Mouse (Mus musculus) liver, adult 2 months (tissue): Measurements from ENCODE around the gene Epgn. TPM values are rescaled to one million over a fixed set of nuclear protein-coding genes. Genes with fewer than 3 reads are reported as not detected.

Experiments used
- DNase-seq: peaks from one replicate; pipeline ENCODE4 v3.0.0-alpha.2; 2011; ENCODE audit warnings: low read depth, low spot score; ENCODE audit errors: extremely low read depth
- H3K27ac ChIP-seq: fragments of 200-500 bp; replicated peaks from 2 replicates; pipeline ENCODE4 v1.5.1; 2012; ENCODE audit warnings: low read depth, mild to moderate bottlenecking, control low read depth, inconsistent platforms, low read length; ENCODE audit not compliant: insufficient read depth
- H3K27me3 ChIP-seq: fragments of 200-500 bp; 2 replicates; pipeline ENCODE4 v1.6.1; 2012; ENCODE audit warnings: mild to moderate bottlenecking, moderate library complexity, low read length, inconsistent platforms; ENCODE audit not compliant: control insufficient read depth, insufficient read depth
- H3K36me3 ChIP-seq: fragments of 200-500 bp; 2 replicates; pipeline ENCODE4 v1.6.1; 2012; ENCODE audit warnings: low read length, inconsistent platforms; ENCODE audit not compliant: control insufficient read depth, insufficient read depth
- H3K4me1 ChIP-seq: fragments of 200-500 bp; 2 replicates; pipeline ENCODE4 v1.6.1; 2011; ENCODE audit warnings: low read length; ENCODE audit not compliant: control insufficient read depth, insufficient read depth
- H3K4me3 ChIP-seq: fragments of 200-500 bp; 2 replicates; pipeline ENCODE4 v1.5.1; 2011; ENCODE audit warnings: low read depth, mild to moderate bottlenecking, control low read depth, low read length, moderate library complexity; ENCODE audit not compliant: insufficient read depth
- H3K79me2 ChIP-seq: fragments of 200-500 bp; 2 replicates; pipeline ENCODE4 v1.6.1; 2012; ENCODE audit warnings: inconsistent platforms, mild to moderate bottlenecking, low read length, moderate library complexity; ENCODE audit not compliant: control insufficient read depth, insufficient read depth
- H3K9ac ChIP-seq: fragments of 200-500 bp; 2 replicates; pipeline ENCODE4 v1.6.1; 2012; ENCODE audit warnings: low read depth, mild to moderate bottlenecking, control low read depth, inconsistent platforms, low read length
- CTCF ChIP-seq: fragments of 200-500 bp; IDR thresholded peaks from 2 replicates; pipeline ENCODE4 v1.5.1; 2011; ENCODE audit warnings: low read depth, low read length, control low read depth
- POLR2A ChIP-seq: fragments of 200-500 bp; IDR thresholded peaks from 2 replicates; pipeline ENCODE4 v1.6.1; 2011; ENCODE audit warnings: low read length, control low read depth; ENCODE audit not compliant: insufficient read depth; ENCODE audit errors: extremely low read depth
- WGBS: fragments of 180-500 bp; shearing (Covaris S2); methylation state at CpG from one replicate; pipeline ENCODE4 v1.1.7; 2018; 5-methylcytosine and 5-hydroxymethylcytosine counted together
- polyA plus RNA-seq: library from polyadenylated mRNA; depleted of rRNA; stranded (reverse); fragments of >200 nt; gene quantifications from 2 replicates; pipeline ENCODE4 v1.2.3, GENCODE M21; 2012; rRNA removed
- total RNA-seq: library from RNA; depleted of rRNA; stranded (reverse); fragments of >200 nt; gene quantifications from 2 replicates; pipeline ENCODE4 v1.2.3, GENCODE M21; 2014; rRNA removed

Gene Epgn
- total and polyA plus RNA-seq, 2 experiments = not detected

GRCm38 (mm10) chr5:91073626-91074025 is 46.4 kb downstream of the Epgn start:
- WGBS = 70% methylated on average over 8 of the region's 8 CpGs
- H3K4me3 ChIP-seq = no peak overlapping the region
- H3K27me3 ChIP-seq = 0 out of 2 replicates have a peak, but pooled peaks cover 4% of the 10 kb centered on the region
- H3K27ac ChIP-seq = no peak overlapping the region
- no peak for DNase-seq
- no peaks in the 10 kb centered on the region for H3K36me3 ChIP-seq
- H3K79me2 ChIP-seq = no peaks in the 10 kb centered on the region
- H3K9ac ChIP-seq = no peak overlapping the region
- TF ChIP-seq CTCF (no peak), POLR2A (no peak)
- no peaks in the 10 kb centered on the region for H3K4me1 ChIP-seq

GRCm38 (mm10) chr5:91074026-91074425 is 46.8 kb downstream of the Epgn start:
- H3K4me1 ChIP-seq = no peaks in the 10 kb centered on the region
- no peak overlapping the region for H3K9ac ChIP-seq
- 0 out of 2 replicates have a peak, but pooled peaks cover 4% of the 10 kb centered on the region for H3K27me3 ChIP-seq
- no peaks in the 10 kb centered on the region for H3K36me3 ChIP-seq
- WGBS = 39% methylated on average over 8 of the region's 8 CpGs
- peak; percentile 22 for DNase-seq
- TF ChIP-seq POLR2A = no peak
- no peak for TF ChIP-seq CTCF
- H3K79me2 ChIP-seq = no peaks in the 10 kb centered on the region
- peak overlapping the region; percentile 20; the same call in 1 of the 2 replicates for H3K4me3 ChIP-seq
- peak overlapping the region; percentile 25; the same call in 1 of the 2 replicates for H3K27ac ChIP-seq

- H3K9ac ChIP-seq = no peak within 1 kb of the TSS
- H3K4me1 ChIP-seq = no peaks in the 10 kb centered on the region
- H3K4me3 ChIP-seq = peak within 1 kb of the TSS; percentile 20
- 3% methylated on average over 25 of the region's 25 CpGs for WGBS
- H3K36me3 ChIP-seq = no peaks in the 10 kb centered on the region
- 0 out of 2 replicates have a peak, but pooled peaks cover 4% of the 10 kb centered on the region for H3K27me3 ChIP-seq
- no peaks in the 10 kb centered on the region for H3K79me2 ChIP-seq
- H3K27ac ChIP-seq = peak within 1 kb of the TSS; percentile 25; the same call in 1 of the 2 replicates
- TF ChIP-seq POLR2A (no peak), CTCF (no peak)
- DNase-seq = no peak
Measured at GRCm38 (mm10) chr5:91074450-91074950, 47.2 kb downstream of the Epgn start, which contains the start of gene Ereg. TSS of gene Ereg (plus strand) at chr5:91074622.

- no peaks in the 10 kb centered on the region for H3K4me1 ChIP-seq
- WGBS = 40% methylated on average over 1 of the region's 1 CpGs
- no peaks in the 10 kb centered on the region for H3K36me3 ChIP-seq
- no peak overlapping the region for H3K9ac ChIP-seq
- H3K4me3 ChIP-seq = no peak overlapping the region
- no peak for DNase-seq
- no peak overlapping the region for H3K27ac ChIP-seq
- TF ChIP-seq POLR2A (no peak), CTCF (no peak)
- H3K27me3 ChIP-seq = 0 out of 2 replicates have a peak, but pooled peaks cover 4% of the 10 kb centered on the region
- no peaks in the 10 kb centered on the region for H3K79me2 ChIP-seq
Measured at GRCm38 (mm10) chr5:91075021-91075420, 47.8 kb downstream of the Epgn start.

GRCm38 (mm10) chr5:91083016-91083415 is 55.8 kb downstream of the Epgn start:
- WGBS = 75% methylated on average over 5 of the region's 5 CpGs
- Histone ChIP-seq H3K27ac (no peak overlapping the region), H3K79me2 (no peaks in the 10 kb centered on the region), H3K9ac (no peak overlapping the region), H3K4me1 (no peaks in the 10 kb centered on the region), H3K27me3 (no peaks in the 10 kb centered on the region), H3K36me3 (no peaks in the 10 kb centered on the region), H3K4me3 (no peak overlapping the region)
- no peak for DNase-seq
- TF ChIP-seq CTCF (no peak), POLR2A (no peak)

Other genes with a start within 250 kb of the Epgn start
- gene Cxcl3, start 241.4 kb upstream of the Epgn start, total RNA-seq = not detected in 2 replicates
- not detected in 2 replicates for gene Cxcl3, start 241.4 kb upstream of the Epgn start, polyA plus RNA-seq
- not detected in 2 replicates for gene Cxcl15, start 232.9 kb upstream of the Epgn start, total RNA-seq
- not detected in 2 replicates for gene Cxcl15, start 232.9 kb upstream of the Epgn start, polyA plus RNA-seq
- gene Cxcl1, start 136.2 kb upstream of the Epgn start, total RNA-seq = 8.2 and 9.3 TPM in 2 replicates
- 2.0 and 4.2 TPM in 2 replicates for gene Cxcl1, start 136.2 kb upstream of the Epgn start, polyA plus RNA-seq
- gene Cxcl2, start 123.6 kb upstream of the Epgn start, total RNA-seq = 0.07 and 0.28 TPM in 2 replicates
- 0.17 and 0.31 TPM in 2 replicates for gene Cxcl2, start 123.6 kb upstream of the Epgn start, polyA plus RNA-seq
- gene Mthfd2l, start 96.3 kb upstream of the Epgn start, total RNA-seq = 7.8 and 9.9 TPM in 2 replicates
- gene Mthfd2l, start 96.3 kb upstream of the Epgn start, polyA plus RNA-seq = 6.3 and 6.4 TPM in 2 replicates
- gene Ereg, start 47.2 kb downstream of the Epgn start, total RNA-seq = 0.13 and 0.18 TPM in 2 replicates
- 0.05 and 0.07 TPM in 2 replicates for gene Ereg, start 47.2 kb downstream of the Epgn start, polyA plus RNA-seq
- gene Areg, start 112.1 kb downstream of the Epgn start, total RNA-seq = not detected in 2 replicates
- gene Areg, start 112.1 kb downstream of the Epgn start, polyA plus RNA-seq = not detected in 2 replicates